Mouse (Mus musculus) layer of hippocampus, adult 18-20 months (tissue): ENCODE measurements around the gene Lrsam1. TPM values are rescaled to one million over a fixed set of nuclear protein-coding genes. Genes with fewer than 3 reads are reported as not detected.
A peak's percentile ranks its signal among the peaks of the same experiment; 100 is the strongest.
"Not testable (repeated sequence)": the region's sequence is repeated elsewhere in the genome, so short reads cannot be mapped to it uniquely, and the experiment has no call there.

Source experiments
- DNase-seq, 2 experiments: peaks; one replicate each; pipeline ENCODE4 v3.0.0; 2022; ENCODE audit warnings: low spot score in 2 of 2
- long read RNA-seq: library from polyadenylated mRNA; stranded (forward); transcript quantifications from one replicate; pipeline ENCODE4 v2.0.0, GENCODE M21; 2021
- total RNA-seq, 2 experiments: library from RNA; stranded (reverse); gene quantifications; 2 replicates each; pipeline ENCODE4 v1.2.3; 2021

The Lrsam1 gene
- total RNA-seq, result 10 to 100 TPM; 30.3 to 38.7 TPM
- long read RNA-seq, full-length matches to known transcripts, result 15 of 48 reads
- long read RNA-seq, partial matches to known transcripts, result 7 of 48 reads
- long read RNA-seq, other reads (novel, unspliced or antisense), result 26 of 48 reads

DNA sequence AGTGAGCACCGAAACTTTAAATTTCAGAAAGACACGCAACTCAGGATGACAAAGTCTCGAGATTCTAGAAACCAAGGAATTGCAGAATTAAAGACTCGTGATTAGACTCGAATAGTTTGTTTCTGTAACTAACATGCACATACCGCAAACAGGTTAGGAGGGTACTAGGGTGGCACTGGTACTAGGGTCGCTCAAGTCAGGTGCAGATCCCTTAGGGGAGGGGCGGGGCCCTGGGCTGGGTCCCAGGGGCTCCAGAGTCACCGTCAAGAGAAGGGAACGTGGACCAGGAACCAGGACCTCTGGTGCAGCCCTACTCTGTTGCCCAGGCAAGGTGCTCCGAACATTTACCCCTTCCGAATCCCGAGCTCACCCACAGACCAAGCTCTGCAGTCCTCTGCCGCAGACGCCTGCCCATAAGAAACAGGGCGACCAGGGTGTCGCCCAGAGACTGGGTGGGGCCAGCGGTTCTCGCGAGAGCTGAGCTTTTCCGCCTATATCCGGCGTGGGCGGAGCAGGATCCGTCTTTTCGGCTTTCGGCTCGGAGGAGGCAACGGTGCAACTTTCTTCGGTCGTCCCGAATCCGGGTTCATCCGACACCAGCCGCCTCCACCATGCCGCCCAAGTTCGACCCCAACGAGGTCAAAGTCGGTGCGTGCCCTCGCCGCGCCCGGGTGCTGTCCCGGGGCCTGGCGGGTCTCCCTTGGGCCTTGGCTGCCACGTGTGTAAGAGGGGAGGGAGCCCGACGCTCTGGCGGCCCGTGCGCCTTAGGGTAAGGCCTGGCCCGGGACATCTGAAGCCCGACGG lies at the start of gene Lrsam1, which contains the start of gene Rpl12:
Gene Lrsam1, minus strand, starts transcription at position 423 of the 804 bp plus-strand sequence.
Gene Rpl12, plus strand, starts transcription at position 368 of the 804 bp plus-strand sequence.
- DNase-seq, result peak; percentile 89 to 95

DNA sequence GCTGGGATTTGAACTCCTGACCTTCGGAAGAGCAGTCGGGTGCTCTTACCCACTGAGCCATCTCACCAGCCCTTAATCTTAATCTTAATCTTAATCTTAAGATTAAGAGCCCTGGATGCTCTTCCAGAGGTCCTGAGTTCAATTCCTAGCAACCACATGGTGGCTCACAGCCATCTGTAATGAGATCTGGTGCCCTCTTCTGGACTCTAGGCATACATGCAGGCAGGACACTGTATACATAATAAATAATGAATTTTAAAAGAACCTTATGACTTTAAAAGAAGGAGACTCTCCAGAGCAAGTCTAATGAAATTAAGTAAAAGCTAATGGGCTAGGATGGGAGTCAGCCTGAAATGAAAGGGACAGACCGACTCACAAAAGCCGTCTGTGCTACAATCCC lies 47.6 kb upstream of the Lrsam1 start:
- DNase-seq, result not testable (repeated sequence)

DNA sequence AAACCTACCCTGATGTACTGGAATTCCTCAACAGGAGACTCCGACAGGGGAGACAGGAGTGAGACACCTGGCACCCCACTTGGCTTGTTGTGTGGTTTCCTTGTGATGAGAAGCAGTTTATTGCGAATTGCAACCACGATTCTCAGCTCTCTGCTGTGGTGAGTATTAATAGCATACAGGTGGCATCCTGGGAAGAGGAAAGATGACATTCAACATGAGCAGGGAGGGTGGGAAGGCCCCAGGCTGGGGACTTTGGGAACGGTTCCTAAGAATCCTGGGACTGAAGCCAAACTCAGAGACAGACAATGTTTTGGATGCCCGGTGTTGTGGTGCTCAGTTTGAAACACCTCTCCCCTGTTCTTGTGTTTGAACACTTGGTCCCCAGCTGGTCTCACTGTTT lies 43.6 kb upstream of the Lrsam1 start:
- peak in 1 of 2 experiments; percentile 55 for DNase-seq

DNA sequence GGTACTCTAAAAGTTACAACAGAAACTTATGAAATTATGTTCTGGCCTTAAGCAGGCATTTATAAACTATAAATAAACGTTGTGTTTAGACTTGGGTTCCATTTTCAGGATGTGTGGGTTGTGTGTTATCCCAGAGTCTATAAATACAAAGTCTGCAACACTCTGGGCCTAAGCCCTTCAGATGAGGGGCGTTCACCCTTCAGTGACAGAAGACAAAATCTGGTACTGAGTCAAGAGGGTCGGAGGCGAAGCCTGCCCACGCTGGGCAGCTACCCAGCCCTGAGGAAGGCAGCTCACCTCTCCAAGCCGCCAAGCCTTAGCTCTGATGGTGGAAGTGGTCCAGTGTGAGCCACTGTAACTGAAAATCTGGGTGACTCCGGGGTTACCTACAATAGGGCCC lies 40.7 kb upstream of the Lrsam1 start:
- no peak for DNase-seq

DNA sequence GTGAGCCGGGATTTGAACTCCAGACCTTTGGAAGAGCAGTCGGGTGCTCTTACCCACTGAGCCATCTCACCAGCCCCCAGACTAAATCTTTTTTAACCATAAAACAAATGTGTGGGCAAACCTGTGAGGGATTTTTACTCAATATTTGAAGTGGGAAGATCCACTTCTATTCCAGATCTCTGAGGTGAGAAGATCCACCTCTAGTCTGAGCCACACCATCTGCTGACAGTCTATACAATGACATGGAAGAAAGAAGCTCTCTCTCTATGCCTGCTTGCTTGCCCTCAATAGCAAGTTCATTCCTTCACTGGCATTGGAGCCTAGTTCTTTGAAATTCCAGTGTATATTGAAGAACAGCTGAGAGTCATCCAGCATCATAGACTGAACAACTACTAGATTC lies 38.3 kb upstream of the Lrsam1 start:
- DNase-seq, result no peak

DNA sequence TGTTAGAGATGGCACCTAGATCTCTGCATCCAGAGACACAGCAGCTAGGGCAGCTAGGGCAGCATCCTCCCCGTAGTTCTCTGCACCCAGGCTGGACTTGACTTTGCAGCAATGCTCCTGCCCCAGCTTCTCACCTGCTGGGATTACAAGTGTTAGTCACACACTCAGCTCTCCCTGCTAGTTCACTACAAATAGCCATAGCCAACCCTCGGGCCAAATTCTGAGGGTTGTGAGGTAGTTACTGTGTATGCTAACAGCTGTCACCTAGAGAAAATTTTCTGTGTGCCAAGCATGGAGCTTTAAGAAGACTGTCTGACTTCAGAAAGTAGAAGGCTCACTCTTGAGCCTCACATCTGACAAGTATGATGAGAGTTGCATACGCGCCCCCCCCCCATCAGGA lies 36.4 kb upstream of the Lrsam1 start:
- no peak for DNase-seq

DNA sequence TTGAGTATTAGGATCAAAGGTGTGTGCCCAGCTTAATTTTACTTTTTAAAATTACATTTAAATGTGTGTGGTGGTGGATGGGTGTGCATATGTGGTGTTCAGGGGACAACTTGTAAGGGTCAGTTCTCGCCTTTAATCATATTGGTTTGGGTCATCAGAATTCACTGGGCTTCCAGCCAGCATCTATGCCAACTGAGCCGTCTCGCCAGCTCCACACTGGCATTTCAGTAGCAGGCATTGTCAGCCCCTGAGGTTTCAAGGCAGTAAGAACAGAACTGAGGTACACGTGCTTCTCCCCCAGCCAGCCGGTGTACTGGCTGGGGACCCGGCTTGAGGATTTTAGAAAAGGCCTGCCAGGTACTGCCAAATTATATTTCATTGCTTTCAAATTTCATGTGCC lies 35.7 kb upstream of the Lrsam1 start:
- DNase-seq, result no peak

DNA sequence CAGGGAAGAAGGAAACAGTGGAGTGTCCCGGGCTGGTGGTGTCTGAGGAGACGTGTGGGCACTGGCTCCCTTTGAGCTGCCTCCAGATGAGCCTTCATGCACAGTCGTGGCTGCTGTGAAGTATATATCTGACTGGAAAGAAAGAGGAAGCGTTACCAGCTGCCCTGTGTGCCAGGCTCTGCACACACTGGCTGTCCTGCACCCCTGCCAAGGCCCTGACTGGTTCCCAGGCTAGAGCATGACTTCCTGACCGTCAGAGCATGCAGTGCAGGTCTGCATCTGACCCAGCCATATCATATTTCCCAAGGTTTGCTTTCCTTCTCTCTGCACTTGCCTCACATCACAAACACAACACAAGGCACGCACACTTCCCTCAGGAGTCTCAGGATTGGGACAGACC lies 30.7 kb upstream of the Lrsam1 start:
- DNase-seq, result no peak

DNA sequence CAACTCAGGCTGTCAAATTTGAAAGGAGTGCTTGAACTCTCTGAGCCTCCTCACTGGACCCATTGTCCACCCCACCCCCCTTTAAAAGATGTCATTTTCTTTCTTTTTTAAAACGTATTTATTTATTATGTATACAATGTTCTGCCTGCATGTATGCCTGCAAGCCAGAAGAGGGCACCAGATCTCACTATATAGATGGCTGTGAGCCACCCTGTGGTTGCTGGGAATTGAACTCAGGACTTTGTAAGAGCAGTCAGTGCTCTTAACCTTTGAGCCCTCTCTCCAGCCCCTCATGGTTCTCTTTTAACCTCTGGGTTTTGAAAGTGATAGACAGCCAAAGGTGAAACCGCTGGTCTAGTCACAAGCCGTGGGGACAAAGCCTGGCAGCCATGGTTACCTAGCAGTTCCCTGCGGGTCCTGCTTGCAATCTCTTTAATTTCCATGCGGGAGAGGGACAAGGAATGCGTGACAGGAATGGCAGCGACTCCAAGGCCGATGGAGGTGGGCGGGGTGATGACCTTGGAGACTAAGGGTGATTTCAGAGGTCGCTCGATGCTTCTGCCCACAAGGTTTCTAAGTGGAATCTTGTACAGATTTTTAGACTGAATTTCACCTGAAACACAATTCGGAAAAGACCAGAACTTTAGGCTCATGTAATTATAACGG lies 28.9 kb upstream of the Lrsam1 start:
- no peak for DNase-seq

DNA sequence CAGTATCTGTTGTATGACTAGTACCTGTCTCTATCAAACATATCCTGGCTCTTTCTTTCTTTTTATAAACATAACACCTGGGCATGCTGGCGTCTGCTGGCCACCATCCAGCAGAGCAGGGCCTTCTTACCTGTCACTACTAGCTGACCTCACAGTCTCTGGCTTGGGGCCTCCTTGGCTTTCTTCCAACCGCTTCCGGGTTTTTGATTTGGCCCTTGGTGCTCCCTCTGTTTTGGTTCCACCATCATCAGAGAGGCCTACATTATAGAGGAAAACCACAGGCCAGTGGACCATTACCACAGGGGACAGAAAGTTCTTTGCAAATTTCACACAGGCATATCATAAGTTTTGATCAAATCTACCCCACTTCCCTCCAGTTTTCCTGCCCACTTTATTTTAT lies 28.0 kb upstream of the Lrsam1 start:
- no peak for DNase-seq

DNA sequence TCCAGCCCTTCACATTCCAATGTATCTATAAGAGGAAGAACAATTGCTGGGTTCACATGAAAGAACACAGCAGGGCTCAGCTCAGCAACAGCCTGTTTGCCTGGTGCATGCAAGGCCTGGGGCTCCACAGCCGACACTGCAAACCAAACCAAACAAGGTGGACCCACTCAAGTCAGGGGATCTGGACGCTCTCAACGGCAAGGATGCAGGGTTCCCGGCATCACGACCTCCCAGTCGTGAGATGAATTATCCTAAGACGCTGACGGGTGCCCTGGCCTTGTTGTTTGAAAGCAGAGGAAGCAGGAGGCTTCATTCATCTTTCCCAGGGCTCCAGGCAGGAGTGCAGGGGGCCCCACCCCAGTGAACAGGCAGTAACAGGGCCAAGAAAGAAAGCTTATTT lies 24.4 kb upstream of the Lrsam1 start:
- no peak for DNase-seq

DNA sequence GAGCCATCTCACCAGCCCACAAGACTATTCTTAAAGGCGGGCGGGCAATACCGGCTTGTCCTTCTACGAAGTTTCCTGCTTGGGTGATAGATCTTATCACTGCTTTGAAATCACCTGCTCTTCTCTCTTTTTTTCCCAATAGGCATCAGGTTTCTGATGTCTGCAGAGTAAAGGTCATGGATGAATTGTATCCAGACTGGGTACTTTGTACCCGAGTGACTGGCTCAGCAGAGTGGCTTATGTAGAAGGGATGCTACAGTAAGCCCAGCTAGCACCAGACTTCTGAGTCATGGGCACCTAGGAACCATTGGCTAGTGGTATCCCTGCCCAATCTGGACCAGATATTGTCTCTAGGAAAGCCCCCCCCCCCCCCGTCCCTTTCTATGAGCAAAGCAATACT lies 22.2 kb upstream of the Lrsam1 start:
- DNase-seq, result no peak

DNA sequence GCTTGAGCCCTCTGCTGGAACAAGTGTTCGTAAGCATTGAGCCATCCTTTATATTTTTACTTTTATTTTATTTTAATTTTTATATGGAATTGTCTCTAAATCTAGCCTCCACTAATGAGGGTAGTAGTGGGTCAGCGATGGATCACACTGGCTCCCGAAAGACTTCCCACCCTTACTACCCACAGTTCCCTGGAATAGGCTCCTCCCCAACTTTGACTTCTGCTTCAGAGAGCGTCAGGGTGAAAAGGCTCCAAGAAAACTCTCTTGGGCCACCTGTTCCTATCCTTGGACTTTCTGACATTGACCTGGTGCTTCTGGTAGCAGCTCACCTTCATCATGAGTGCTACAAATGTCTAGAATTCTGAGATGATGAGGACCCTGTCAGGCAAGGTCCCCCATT lies 21.3 kb upstream of the Lrsam1 start:
- no peak for DNase-seq

DNA sequence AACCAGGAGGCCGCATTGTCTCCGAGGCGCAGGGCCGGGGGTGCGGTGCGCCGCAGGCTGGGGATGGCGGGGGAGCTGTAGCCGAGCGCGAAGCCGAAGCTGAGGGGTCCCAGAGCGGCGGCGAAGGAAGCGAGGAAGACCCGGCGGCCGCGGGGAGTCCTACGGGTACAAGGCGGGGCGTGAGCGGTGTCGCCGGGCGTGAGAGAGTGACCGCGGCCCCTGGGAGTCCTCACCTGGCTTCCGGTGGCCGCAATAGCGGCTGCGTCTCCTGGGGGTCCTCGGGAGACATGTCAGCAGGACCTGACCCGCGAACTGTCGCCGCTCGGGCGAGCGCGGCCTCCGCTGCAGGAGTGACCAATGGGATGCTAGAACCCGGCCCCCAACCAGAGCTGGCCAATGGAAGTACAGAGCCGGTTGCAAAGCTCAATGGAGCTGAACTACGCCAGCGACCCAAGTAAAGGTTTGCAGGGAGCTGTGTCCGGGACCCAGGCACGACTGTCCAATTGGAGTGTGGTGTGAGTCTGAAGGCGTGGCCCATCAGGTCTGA lies 20.4 kb upstream of the Lrsam1 start, which contains the start of gene Slc2a8:
Gene Slc2a8, minus strand, starts transcription at position 359 of the 547 bp plus-strand sequence.
- DNase-seq, result peak; percentile 92 to 95

DNA sequence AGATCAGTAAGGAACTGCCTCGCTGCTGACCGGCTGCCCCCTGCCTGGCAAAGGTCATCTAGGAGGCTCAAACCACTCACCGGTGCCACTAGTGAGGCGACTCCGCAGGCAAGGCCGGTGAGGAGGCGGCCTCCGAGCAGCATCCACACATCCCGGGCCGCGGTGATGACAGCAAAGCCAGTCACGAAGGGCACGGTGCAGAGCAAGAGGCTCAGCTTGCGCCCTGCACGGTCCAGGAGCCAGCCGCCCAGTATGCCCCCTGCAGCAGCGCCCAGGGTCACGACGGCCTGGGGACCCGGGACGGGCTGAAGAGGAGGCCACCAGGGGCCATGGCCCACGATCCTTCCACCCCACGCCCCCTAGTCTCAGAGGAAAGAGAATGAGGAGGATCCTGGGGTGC lies 19.9 kb upstream of the Lrsam1 start:
- no peak for DNase-seq

DNA sequence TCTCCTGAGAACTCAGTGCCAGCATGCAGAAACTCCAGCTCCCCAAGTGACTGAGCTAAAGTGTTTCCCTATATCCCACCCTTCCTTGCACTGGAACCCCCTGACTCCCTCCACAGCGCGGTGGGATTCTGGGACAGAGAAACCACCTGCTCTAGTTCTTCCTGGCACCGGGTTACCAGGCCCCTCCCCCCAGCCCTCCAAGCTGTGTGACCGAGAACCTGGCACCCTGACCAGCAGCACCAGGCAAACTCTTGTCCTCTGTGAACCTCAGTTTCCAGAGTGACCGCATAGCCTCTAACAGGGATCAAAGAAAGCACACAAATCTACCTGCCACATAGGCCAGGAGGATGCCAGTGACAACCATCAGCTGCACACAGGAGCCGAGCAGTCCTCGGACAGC lies 18.3 kb upstream of the Lrsam1 start:
- no peak for DNase-seq

DNA sequence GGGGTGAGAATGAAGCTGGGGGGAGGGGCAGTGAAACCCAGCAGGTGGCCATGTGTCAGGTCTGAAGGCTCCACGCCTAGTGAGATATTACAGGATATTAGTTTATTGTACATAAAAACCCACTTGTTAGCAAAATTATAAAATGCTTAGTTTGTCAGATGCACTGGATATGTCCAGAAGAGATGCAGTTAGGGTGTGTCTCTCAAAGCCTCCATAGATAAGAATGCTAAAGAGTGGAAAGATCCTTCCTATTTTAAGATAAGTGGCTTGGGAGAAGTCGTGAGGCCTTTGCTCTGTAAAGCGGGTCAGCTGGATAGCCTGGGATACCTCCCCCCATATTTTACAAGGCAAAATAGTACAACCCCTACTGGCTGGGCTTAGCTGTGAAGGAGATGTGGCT lies 17.3 kb upstream of the Lrsam1 start:
- DNase-seq, result no peak

DNA sequence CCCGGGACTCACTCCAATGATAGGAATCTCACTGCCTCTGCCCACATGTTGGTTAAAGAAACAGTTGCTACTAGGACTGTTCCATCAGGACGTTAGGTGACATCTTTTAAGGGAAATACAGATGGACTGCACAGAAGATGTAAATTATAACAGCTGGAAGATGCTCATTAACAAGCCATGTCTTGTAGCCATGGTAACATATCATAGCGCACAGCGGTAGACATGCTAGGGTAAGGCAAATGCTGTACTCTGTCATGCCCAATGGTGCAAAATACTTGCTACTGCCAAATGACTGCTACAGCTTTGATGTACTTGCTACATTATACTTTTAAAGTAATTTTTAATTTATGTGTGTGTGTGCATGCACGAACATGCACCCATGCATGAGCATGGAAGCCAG lies 15.7 kb upstream of the Lrsam1 start:
- no peak for DNase-seq

DNA sequence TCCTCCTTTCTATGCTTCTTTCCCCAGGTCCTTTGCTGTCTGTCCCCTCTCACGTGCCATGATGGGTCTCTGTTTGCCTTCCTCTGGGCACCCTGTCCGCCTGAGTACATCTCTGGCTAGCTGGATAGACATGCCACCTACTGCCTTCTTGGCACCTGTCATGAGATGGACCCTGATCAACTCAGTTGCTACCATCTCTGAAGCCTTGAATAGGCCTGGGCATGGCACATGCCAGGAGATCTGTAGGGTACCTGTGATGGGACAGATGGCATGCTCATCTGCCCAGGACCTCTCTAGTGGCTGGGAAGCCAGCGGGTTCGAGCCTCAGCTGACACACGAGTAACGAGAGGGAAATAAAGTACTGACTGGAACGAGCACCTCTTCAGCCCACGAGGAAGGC lies 12.8 kb upstream of the Lrsam1 start:
- DNase-seq, result no peak

DNA sequence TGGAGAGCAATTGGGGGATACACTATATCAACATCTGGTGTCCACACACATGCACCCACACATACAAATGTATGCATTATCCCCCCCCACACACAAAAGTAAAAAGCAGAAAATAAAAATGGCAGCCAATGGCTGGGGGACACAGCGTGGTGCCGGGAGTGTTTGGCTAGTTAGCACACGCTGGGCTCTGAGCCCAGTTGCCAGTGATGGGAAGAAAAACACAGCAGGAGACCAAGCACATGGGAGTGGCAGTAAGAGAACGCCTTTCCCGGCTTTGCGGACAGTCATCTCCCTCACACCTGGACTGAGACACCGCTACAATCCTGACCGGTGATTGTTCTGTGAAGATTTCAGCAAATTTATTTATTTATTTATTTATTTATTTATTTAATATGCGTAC lies 9.8 kb upstream of the Lrsam1 start:
- DNase-seq, result no peak

DNA sequence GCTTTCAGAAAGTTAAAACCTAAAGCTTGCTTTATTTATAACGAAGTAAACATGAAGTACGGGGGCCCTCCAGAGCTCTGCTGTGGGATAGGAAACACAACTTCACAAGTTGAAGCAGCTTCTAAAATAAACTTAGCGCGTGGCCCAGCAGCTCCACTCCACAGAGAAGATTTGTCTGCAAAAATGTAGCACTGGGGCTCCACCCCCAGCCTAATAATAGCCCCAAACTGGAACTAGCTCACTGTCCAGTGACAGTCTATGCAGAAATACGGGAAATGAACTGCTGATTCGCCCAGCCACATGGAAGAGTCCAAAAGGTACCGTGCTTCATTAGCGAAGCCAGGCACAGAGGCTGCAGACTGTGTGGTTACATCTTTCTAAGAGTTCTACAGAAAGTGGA lies 7.9 kb upstream of the Lrsam1 start:
- DNase-seq, result no peak

DNA sequence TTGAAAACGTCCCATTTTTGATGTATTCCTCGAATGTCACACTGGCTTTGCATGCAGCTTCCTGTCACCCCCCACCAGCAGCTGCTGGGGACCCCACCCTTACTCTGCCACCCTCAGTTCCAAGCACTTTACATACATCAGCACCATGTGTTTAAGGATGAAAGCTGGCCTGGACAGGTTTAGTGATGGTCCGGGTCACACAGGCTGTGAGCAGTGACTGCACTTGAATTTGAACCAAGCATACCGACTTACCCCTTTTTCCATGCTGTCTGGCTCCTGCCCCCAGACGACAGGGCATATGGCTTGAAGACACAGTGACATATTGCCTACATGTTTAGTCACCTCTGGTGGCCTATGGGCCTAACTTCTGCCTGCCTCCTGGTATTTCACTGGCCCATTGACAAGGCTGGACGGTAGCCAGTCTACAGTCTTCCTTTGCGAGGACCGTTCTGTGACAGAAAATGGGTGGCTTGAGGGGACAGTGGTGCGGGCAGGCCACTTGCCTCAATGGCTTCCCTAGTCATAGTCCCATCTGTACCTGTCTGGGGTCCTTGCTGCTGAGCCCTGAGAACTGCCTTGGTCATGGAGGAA lies 6.7 kb upstream of the Lrsam1 start:
- DNase-seq, result no peak
